Mouse (Mus musculus) urinary bladder, postnatal 14 days (tissue): Measurements from ENCODE around the gene B4galt2.

ENCODE experiments used
- DNase-seq: peaks from one replicate; pipeline ENCODE4 v3.0.0; 2021; ENCODE audit warnings: low spot score

The B4galt2 gene

GRCm38 (mm10) chr4:117882701-117883691 lies at the start of gene B4galt2:
Gene B4galt2 (minus strand): TSS chr4:117883487.
- peak; percentile 37 for DNase-seq

GRCm38 (mm10) chr4:117929391-117929881 lies 46.1 kb upstream of the B4galt2 start, which contains the start of gene Artn:
Gene Artn (minus strand): TSS chr4:117929763.
- peak; percentile 77 for DNase-seq

- DNase-seq, result peak; percentile 80
These were observed 45.5 kb upstream of the B4galt2 start for GRCm38 (mm10) chr4:117928699-117929241.

- DNase-seq, result no peak
These were observed 44.9 kb upstream of the B4galt2 start for GRCm38 (mm10) chr4:117928234-117928633.

- no peak for DNase-seq
These were observed 43.5 kb upstream of the B4galt2 start for GRCm38 (mm10) chr4:117926545-117927482.

GRCm38 (mm10) chr4:117924916-117925315 lies 41.6 kb upstream of the B4galt2 start:
- DNase-seq, result no peak

- DNase-seq, result no peak
These were observed 40.2 kb upstream of the B4galt2 start for GRCm38 (mm10) chr4:117923450-117923849.

GRCm38 (mm10) chr4:117921358-117921757 lies 38.1 kb upstream of the B4galt2 start:
- DNase-seq, result no peak

GRCm38 (mm10) chr4:117918762-117919161 lies 35.5 kb upstream of the B4galt2 start:
- DNase-seq, result no peak

GRCm38 (mm10) chr4:117918261-117918660 lies 35.0 kb upstream of the B4galt2 start:
- DNase-seq, result no peak

GRCm38 (mm10) chr4:117917847-117918246 lies 34.6 kb upstream of the B4galt2 start:
- DNase-seq, result no peak

GRCm38 (mm10) chr4:117917402-117917801 lies 34.1 kb upstream of the B4galt2 start:
- DNase-seq, result no peak

GRCm38 (mm10) chr4:117916386-117916785 lies 33.1 kb upstream of the B4galt2 start:
- DNase-seq, result no peak

GRCm38 (mm10) chr4:117915489-117916105 lies 32.3 kb upstream of the B4galt2 start:
- DNase-seq, result no peak

GRCm38 (mm10) chr4:117914591-117915442 lies 31.5 kb upstream of the B4galt2 start, which contains the start of gene Ipo13:
Gene Ipo13 (minus strand): TSS chr4:117914999.
- peak; percentile 91 for DNase-seq

GRCm38 (mm10) chr4:117914031-117914430 lies 30.7 kb upstream of the B4galt2 start:
- no peak for DNase-seq

GRCm38 (mm10) chr4:117913421-117913820 lies 30.1 kb upstream of the B4galt2 start:
- peak; percentile 50 for DNase-seq

- DNase-seq, result no peak
These were observed 29.5 kb upstream of the B4galt2 start for GRCm38 (mm10) chr4:117912685-117913273.

GRCm38 (mm10) chr4:117912131-117912561 lies 28.9 kb upstream of the B4galt2 start:
- no peak for DNase-seq
